Comparison of ENCODE assay signal across 11 mouse cellular contexts in the genomic region with DNA sequence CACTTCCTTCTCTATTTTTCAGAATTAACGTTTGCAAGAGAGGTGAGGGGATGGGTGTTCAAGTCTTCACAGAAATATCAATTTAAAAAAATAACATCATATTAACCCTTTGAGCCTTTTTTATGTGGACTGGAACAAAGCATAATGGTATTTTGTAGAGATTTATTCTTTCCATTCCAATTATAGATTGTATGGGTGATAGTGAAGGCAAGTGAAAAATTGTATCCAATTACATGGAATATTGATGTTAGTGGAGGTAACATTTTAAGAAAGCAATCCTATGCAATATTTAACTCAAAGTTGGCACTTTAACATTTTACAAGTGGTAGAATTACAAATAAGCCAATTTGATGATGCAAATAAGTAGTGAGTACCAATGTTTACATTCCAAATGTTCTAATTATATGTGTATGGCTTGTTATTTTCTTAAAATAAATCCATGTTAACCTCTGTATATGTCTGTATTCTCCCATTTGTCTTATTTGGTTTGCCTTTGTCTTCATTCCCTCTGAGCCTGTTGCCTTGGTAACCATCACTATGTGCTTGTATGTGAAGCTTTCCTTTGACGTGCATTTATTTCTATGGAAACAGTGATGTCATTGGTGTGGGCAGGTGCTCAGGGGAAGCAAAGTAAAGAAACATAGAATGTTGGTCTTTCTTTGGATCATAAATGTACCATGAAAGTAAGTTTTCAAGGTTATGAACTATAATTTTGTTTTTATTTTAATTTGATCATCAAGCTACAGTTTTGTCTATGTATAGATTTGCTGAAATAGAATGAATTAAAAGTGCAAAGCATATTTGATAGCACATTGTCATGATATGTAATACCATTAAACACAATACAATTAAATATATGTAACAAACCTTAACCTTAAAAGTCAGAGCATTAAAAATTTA.
DNase-seq lines count a peak whose midpoint lies in the region; ATAC-seq and TF ChIP-seq lines count a peak whose summit lies in the region.
"Had no signal": no experiment of that assay in that cellular context is flagged by ENCODE, and none has a peak within 500 bp of the region (broad histone marks: within the 10 kb centered on the region; RNA-seq: fewer than 3 reads in every experiment).

No protein-coding gene starts in this region.

- peak; percentile 18 for DNase-seq in layer of hippocampus, adult 11-12 months (ENCODE audit: low spot score)
- no peak for DNase-seq in layer of hippocampus, postnatal 36 days
- DNase-seq in left cerebral cortex, adult 9 months (ENCODE audit: low spot score in 2 of 2), result peak; percentile 36 to 49
- peak; percentile 59 for DNase-seq in retina, embryonic 14.5 days (ENCODE audit: low spot score)
- no peak for DNase-seq in liver
- DNase-seq in liver, postnatal 0 days, result no peak
- no peak for DNase-seq in kidney, postnatal 4 days
- DNase-seq: cerebellum, adult 9-10 months; heart, postnatal 14 days; thymus, adult 2 months had no signal

- no peak overlapping the region for H3K4me3 ChIP-seq in forebrain, embryonic 12.5 days (replicated peaks)
- H3K4me3 ChIP-seq in liver, postnatal 0 days (ENCODE audit: low read depth, low read length), result no peak overlapping the region

- no peaks in the 10 kb centered on the region for H3K9me3 ChIP-seq in forebrain, embryonic 12.5 days
- H3K9me3 ChIP-seq in liver, postnatal 0 days (ENCODE audit: low read length), result no peaks in the 10 kb centered on the region

- H3K36me3 ChIP-seq in forebrain, embryonic 12.5 days (replicated peaks), result no peaks in the 10 kb centered on the region
- no peaks in the 10 kb centered on the region for H3K36me3 ChIP-seq in liver, postnatal 0 days (replicated peaks; ENCODE audit: insufficient read depth, low read length)

- H3K27ac ChIP-seq in forebrain, embryonic 12.5 days, result no peak overlapping the region
- H3K27ac ChIP-seq in liver, postnatal 0 days (ENCODE audit: low read depth), result no peak overlapping the region

- no peak overlapping the region for H3K4me2 ChIP-seq in forebrain, embryonic 12.5 days
- H3K4me2 ChIP-seq in liver, postnatal 0 days (ENCODE audit: low read depth, low read length), result no peak overlapping the region

- H3K4me1 ChIP-seq in forebrain, embryonic 12.5 days, result no peaks in the 10 kb centered on the region
- no peaks in the 10 kb centered on the region for H3K4me1 ChIP-seq in liver, postnatal 0 days (ENCODE audit: insufficient read depth)

- H3K9ac ChIP-seq in forebrain, embryonic 12.5 days, result no peak overlapping the region
- H3K9ac ChIP-seq in liver, postnatal 0 days (replicated peaks), result no peak overlapping the region

- no peak for TF ChIP-seq EP300 in liver, postnatal 0 days (IDR thresholded peaks at IDR 0.05; ENCODE audit: low read depth)

- 39% methylated on average over 2 of the region's 2 CpGs for WGBS in forebrain, embryonic 12.5 days
- WGBS in liver, postnatal 0 days (ENCODE audit: insufficient replicate concordance), result 52% methylated on average over 2 of the region's 2 CpGs

- TF ChIP-seq CTCF in liver, postnatal 0 days (IDR thresholded peaks at IDR 0.05; ENCODE audit: low read depth), result no peak

- ATAC-seq in forebrain, embryonic 12.5 days (ENCODE audit: low FRiP score), result peak; percentile 94
- no peak for ATAC-seq in liver, postnatal 0 days

- H3K27me3 ChIP-seq in forebrain, embryonic 12.5 days, result no peaks in the 10 kb centered on the region
- no peaks in the 10 kb centered on the region for H3K27me3 ChIP-seq in liver, postnatal 0 days (ENCODE audit: insufficient read depth, low read length)

Comparison
In these comparisons a context has a peak if more than half of its experiments do, and no peak if none do; other contexts are left out.
1. DNase-seq: peak in layer of hippocampus, adult 11-12 months (single experiment), left cerebral cortex, adult 9 months (2 of 2) and retina, embryonic 14.5 days (single experiment); none in layer of hippocampus, postnatal 36 days (0 of 2), liver (single experiment), liver, postnatal 0 days (single experiment) and kidney, postnatal 4 days (0 of 2).